Mouse (Mus musculus): ENCODE data around the gene Cdk19.

DNA sequence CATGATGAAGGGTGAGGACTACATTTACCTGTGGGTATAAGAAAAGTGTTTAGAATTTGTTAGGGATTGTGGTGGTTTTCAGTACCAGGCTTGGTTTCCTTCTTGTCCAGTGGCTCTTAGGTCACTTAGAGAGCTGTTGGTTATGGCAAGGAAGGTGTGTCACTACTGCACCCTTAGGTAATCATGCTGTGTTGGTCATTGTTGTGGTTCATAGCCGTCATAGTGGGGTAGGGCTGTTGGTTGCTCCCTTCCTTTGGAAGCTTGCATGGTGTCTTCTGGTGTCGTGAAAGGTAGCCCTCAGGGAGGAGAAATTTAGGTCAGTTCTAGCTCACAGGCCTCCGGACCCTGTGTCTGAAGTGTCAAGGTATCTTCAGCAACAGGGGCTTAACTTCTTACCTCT lies 46.0 kb downstream of the Cdk19 start:
- TF ChIP-seq POLR2A (IDR thresholded peaks at IDR 0.05; ENCODE audit: extremely low read depth, insufficient read depth, low read length) = no peak
- no peak for TF ChIP-seq CTCF (IDR thresholded peaks at IDR 0.05; ENCODE audit: extremely low read depth, insufficient read depth, low read length)
